9 mouse cellular contexts compared by ENCODE assay signal in genomic region chr6:71868809-71869208, GRCm38 (mm10). TPM values are rescaled to one million over a fixed set of nuclear protein-coding genes. Genes with fewer than 3 reads are reported as not detected.
A peak's percentile ranks its signal among the peaks of the same experiment; 100 is the strongest.
DNase-seq lines count a peak whose midpoint lies in the region; ATAC-seq and TF ChIP-seq lines count a peak whose summit lies in the region.
"Had no signal": no experiment of that assay in that cellular context is flagged by ENCODE, and none has a peak within 500 bp of the region (broad histone marks: within the 10 kb centered on the region; RNA-seq: fewer than 3 reads in every experiment).

No protein-coding gene starts in this region.

- H3K4me3 ChIP-seq in embryonic facial prominence, embryonic 11.5 days (ENCODE audit: low read depth, low read length): no peak overlapping the region
- no peak overlapping the region for H3K4me3 ChIP-seq in embryonic facial prominence, embryonic 10.5 days
- no peak overlapping the region for H3K4me3 ChIP-seq in midbrain, embryonic 13.5 days (replicated peaks)

- TF ChIP-seq CTCF in brain, embryonic 14.5 days (IDR thresholded peaks at IDR 0.05; ENCODE audit: borderline replicate concordance, extremely low read depth, insufficient read depth, insufficient read length): no peak

- TF ChIP-seq POLR2A in brain, embryonic 14.5 days (IDR thresholded peaks at IDR 0.05; ENCODE audit: borderline replicate concordance, extremely low read depth, insufficient read depth, insufficient read length, poor library complexity, severe bottlenecking): no peak

- WGBS in embryonic facial prominence, embryonic 11.5 days: 88% methylated on average over 1 of the region's 1 CpGs
- 89% methylated on average over 1 of the region's 1 CpGs for WGBS in embryonic facial prominence, embryonic 10.5 days
- 94% methylated on average over 1 of the region's 1 CpGs for WGBS in midbrain, embryonic 13.5 days

- H3K4me2 ChIP-seq in embryonic facial prominence, embryonic 11.5 days (ENCODE audit: low read depth, low read length): no peak overlapping the region
- no peak overlapping the region for H3K4me2 ChIP-seq in midbrain, embryonic 13.5 days (replicated peaks)

- no peaks in the 10 kb centered on the region for H3K27me3 ChIP-seq in embryonic facial prominence, embryonic 11.5 days (ENCODE audit: control insufficient read depth, insufficient read depth, low read length)
- no peaks in the 10 kb centered on the region for H3K27me3 ChIP-seq in embryonic facial prominence, embryonic 10.5 days (replicated peaks; ENCODE audit: low read depth, poor library complexity, severe bottlenecking)
- H3K27me3 ChIP-seq in splenic B cell, adult 2 months (ENCODE audit: control insufficient read depth, insufficient read depth, low read length, poor library complexity, severe bottlenecking): no peaks in the 10 kb centered on the region
- H3K27me3 ChIP-seq in midbrain, embryonic 13.5 days: no peaks in the 10 kb centered on the region

- no peak overlapping the region for H3K9ac ChIP-seq in embryonic facial prominence, embryonic 11.5 days (replicated peaks; ENCODE audit: low read length)
- H3K9ac ChIP-seq in midbrain, embryonic 13.5 days (replicated peaks): no peak overlapping the region

- no peak overlapping the region for H3K27ac ChIP-seq in embryonic facial prominence, embryonic 11.5 days (replicated peaks; ENCODE audit: low read depth, low read length)
- no peak overlapping the region for H3K27ac ChIP-seq in embryonic facial prominence, embryonic 10.5 days (replicated peaks)
- H3K27ac ChIP-seq in midbrain, embryonic 13.5 days: no peak overlapping the region

- DNase-seq in embryonic facial prominence, embryonic 11.5 days (ENCODE audit: low spot score): peak; percentile 17
- no peak for DNase-seq in embryonic facial prominence, embryonic 10.5 days (ENCODE audit: low spot score)
- peak; percentile 8 for DNase-seq in lung, postnatal 10 days
- no peak for DNase-seq in lung, postnatal 14 days
- peak; percentile 19 for DNase-seq in brain, embryonic 14.5 days (ENCODE audit: low read depth)
- peak; percentile 56 for DNase-seq in splenic B cell, adult 2 months (ENCODE audit: low read depth, low spot score)
- DNase-seq in ovary, postnatal 14 days (ENCODE audit: low spot score): no peak
- DNase-seq: heart, adult 11 months had no signal

- peaks cover 4% of the 10 kb centered on the region for H3K36me3 ChIP-seq in embryonic facial prominence, embryonic 11.5 days (replicated peaks; ENCODE audit: control insufficient read depth, insufficient read depth, low read depth, low read length)
- H3K36me3 ChIP-seq in embryonic facial prominence, embryonic 10.5 days (replicated peaks): peaks cover 94% of the 10 kb centered on the region
- H3K36me3 ChIP-seq in splenic B cell, adult 2 months (ENCODE audit: control insufficient read depth, insufficient read depth, low read length, poor library complexity, severe bottlenecking): peaks cover 11% of the 10 kb centered on the region
- peaks cover 77% of the 10 kb centered on the region for H3K36me3 ChIP-seq in midbrain, embryonic 13.5 days

- no peak for ATAC-seq in embryonic facial prominence, embryonic 11.5 days (replicated peaks; ENCODE audit: insufficient number of reproducible peaks, low FRiP score, low TSS enrichment, low read depth)
- no peak for ATAC-seq in midbrain, embryonic 13.5 days

- no peaks in the 10 kb centered on the region for H3K9me3 ChIP-seq in embryonic facial prominence, embryonic 11.5 days (replicated peaks; ENCODE audit: control insufficient read depth, low read length)
- H3K9me3 ChIP-seq in embryonic facial prominence, embryonic 10.5 days: 0 out of 2 replicates have a peak, but pooled peaks cover 2% of the 10 kb centered on the region
- no peaks in the 10 kb centered on the region for H3K9me3 ChIP-seq in midbrain, embryonic 13.5 days

- H3K4me1 ChIP-seq in embryonic facial prominence, embryonic 11.5 days (ENCODE audit: control insufficient read depth, insufficient read depth, low read length): no peaks in the 10 kb centered on the region
- H3K4me1 ChIP-seq in embryonic facial prominence, embryonic 10.5 days: no peaks in the 10 kb centered on the region
- no peaks in the 10 kb centered on the region for H3K4me1 ChIP-seq in midbrain, embryonic 13.5 days (replicated peaks)

RNA-seq across cellular contexts. Expression of gene Immt, which starts 37.7 kb away (rescaled TPM):
- polyA plus RNA-seq in embryonic facial prominence, embryonic 11.5 days (2014; fragmentation: Nextera tagmentation; extraction: Ambion mirVana): 189 and 192 TPM in 2 replicates
- polyA plus RNA-seq in embryonic facial prominence, embryonic 10.5 days (2016; fragmentation: Nextera tagmentation; extraction: Ambion mirVana): 215 and 220 TPM in 2 replicates
- 54.7 and 81.2 TPM in 2 replicates for polyA plus RNA-seq in brain, embryonic 14.5 days (2012; rRNA removed)
- 161 and 163 TPM in 2 replicates for polyA plus RNA-seq in midbrain, embryonic 13.5 days (2015; fragmentation: Nextera tagmentation; extraction: Ambion mirVana)

RNA-seq across cellular contexts. Expression of gene Ptcd3, which starts 39.7 kb away (rescaled TPM):
- 139 and 151 TPM in 2 replicates for polyA plus RNA-seq in embryonic facial prominence, embryonic 11.5 days (2014; fragmentation: Nextera tagmentation; extraction: Ambion mirVana)
- 157 and 167 TPM in 2 replicates for polyA plus RNA-seq in embryonic facial prominence, embryonic 10.5 days (2016; fragmentation: Nextera tagmentation; extraction: Ambion mirVana)
- polyA plus RNA-seq in brain, embryonic 14.5 days (2012; rRNA removed): 48.0 and 57.4 TPM in 2 replicates
- polyA plus RNA-seq in midbrain, embryonic 13.5 days (2015; fragmentation: Nextera tagmentation; extraction: Ambion mirVana): 95.6 and 99.4 TPM in 2 replicates

RNA-seq across cellular contexts. Expression of gene Polr1a, which starts 40.0 kb away (rescaled TPM):
- polyA plus RNA-seq in embryonic facial prominence, embryonic 11.5 days (2014; fragmentation: Nextera tagmentation; extraction: Ambion mirVana): 32.0 and 38.2 TPM in 2 replicates
- polyA plus RNA-seq in embryonic facial prominence, embryonic 10.5 days (2016; fragmentation: Nextera tagmentation; extraction: Ambion mirVana): 49.6 and 53.7 TPM in 2 replicates
- polyA plus RNA-seq in brain, embryonic 14.5 days (2012; rRNA removed): 15.0 and 20.4 TPM in 2 replicates
- 21.0 and 21.1 TPM in 2 replicates for polyA plus RNA-seq in midbrain, embryonic 13.5 days (2015; fragmentation: Nextera tagmentation; extraction: Ambion mirVana)

RNA-seq across cellular contexts. Expression of gene Mrpl35, which starts 42.0 kb away (rescaled TPM):
- polyA plus RNA-seq in embryonic facial prominence, embryonic 11.5 days (2014; fragmentation: Nextera tagmentation; extraction: Ambion mirVana): 68.1 and 73.0 TPM in 2 replicates
- polyA plus RNA-seq in embryonic facial prominence, embryonic 10.5 days (2016; fragmentation: Nextera tagmentation; extraction: Ambion mirVana): 70.8 and 71.8 TPM in 2 replicates
- 11.9 and 13.2 TPM in 2 replicates for polyA plus RNA-seq in brain, embryonic 14.5 days (2012; rRNA removed)
- 42.3 and 47.5 TPM in 2 replicates for polyA plus RNA-seq in midbrain, embryonic 13.5 days (2015; fragmentation: Nextera tagmentation; extraction: Ambion mirVana)

Comparison
In these comparisons a context has a peak if more than half of its experiments do, and no peak if none do; other contexts are left out.
1. DNase-seq: peak in embryonic facial prominence, embryonic 11.5 days (single experiment), lung, postnatal 10 days (single experiment), brain, embryonic 14.5 days (single experiment) and splenic B cell, adult 2 months (single experiment); none in embryonic facial prominence, embryonic 10.5 days (single experiment), lung, postnatal 14 days (single experiment) and ovary, postnatal 14 days (single experiment).